Mouse (Mus musculus) embryonic fibroblast, embryonic 13.5 days (primary cell): ENCODE results near the gene Gria1. TPM values are rescaled to one million over a fixed set of nuclear protein-coding genes. Genes with fewer than 3 reads are reported as not detected.

Experiments
- H3K27ac ChIP-seq: 2 replicates; pipeline ENCODE4 v1.5.1; 2012; ENCODE audit warnings: low read length, control low read depth, inconsistent platforms; ENCODE audit not compliant: insufficient read depth
- H3K4me1 ChIP-seq: 2 replicates; pipeline ENCODE4 v1.6.1; 2011; ENCODE audit warnings: low read length; ENCODE audit not compliant: control insufficient read depth, insufficient read depth
- H3K4me3 ChIP-seq: 2 replicates; pipeline ENCODE4 v1.5.1; 2011; ENCODE audit warnings: mild to moderate bottlenecking, control low read depth, low read length; ENCODE audit not compliant: insufficient read depth
- CTCF ChIP-seq: IDR thresholded peaks from 2 replicates; pipeline ENCODE4 v1.5.1; 2011; ENCODE audit warnings: mild to moderate bottlenecking, control low read depth, low read length, moderate library complexity, borderline replicate concordance; ENCODE audit not compliant: insufficient read depth
- POLR2A ChIP-seq: IDR thresholded peaks from 2 replicates; pipeline ENCODE4 v1.6.1; 2011; ENCODE audit warnings: low read depth, mild to moderate bottlenecking, control low read depth, low read length, moderate library complexity
- polyA plus RNA-seq: library from polyadenylated mRNA; stranded (reverse); fragments of >200 nt; gene quantifications from 2 replicates; pipeline ENCODE4 v1.2.4, GENCODE M21; 2011; ENCODE audit warnings: low read depth; ENCODE audit not compliant: missing spikeins, insufficient read length

Gria1 gene
- polyA plus RNA-seq, 1 experiment: 6.1 TPM

GRCm38 (mm10) chr11:57051666-57052562 is 40.7 kb downstream of the Gria1 start:
- Histone ChIP-seq H3K4me1 (peaks cover 2% of the 10 kb centered on the region; the same call in 1 of the 2 replicates), H3K4me3 (no peak overlapping the region), H3K27ac (0 out of 2 replicates have a peak overlapping the region, but pooled peaks have one; percentile 37)
- no peak for TF ChIP-seq POLR2A
- no peak for TF ChIP-seq CTCF

GRCm38 (mm10) chr11:57062441-57062840 is 51.3 kb downstream of the Gria1 start:
- no peak overlapping the region for H3K4me3 ChIP-seq
- no peak for TF ChIP-seq CTCF
- TF ChIP-seq POLR2A: no peak
- H3K27ac ChIP-seq: no peak overlapping the region
- H3K4me1 ChIP-seq: no peaks in the 10 kb centered on the region

GRCm38 (mm10) chr11:57070196-57070901 is 59.2 kb downstream of the Gria1 start:
- no peak overlapping the region for H3K4me3 ChIP-seq
- TF ChIP-seq CTCF (no peak), POLR2A (no peak)
- H3K4me1 ChIP-seq: no peaks in the 10 kb centered on the region
- no peak overlapping the region for H3K27ac ChIP-seq

GRCm38 (mm10) chr11:57072171-57072570 is 61.0 kb downstream of the Gria1 start:
- TF ChIP-seq CTCF (no peak), POLR2A (no peak)

GRCm38 (mm10) chr11:57079423-57079822 is 68.2 kb downstream of the Gria1 start:
- no peak overlapping the region for H3K27ac ChIP-seq
- no peaks in the 10 kb centered on the region for H3K4me1 ChIP-seq
- no peak for TF ChIP-seq POLR2A
- no peak for TF ChIP-seq CTCF
- H3K4me3 ChIP-seq: no peak overlapping the region

More at GRCm38 (mm10) chr11:57072171-57072570, 61.0 kb downstream of the Gria1 start:
- Histone ChIP-seq H3K4me3 (no peak overlapping the region), H3K4me1 (no peaks in the 10 kb centered on the region), H3K27ac (no peak overlapping the region)

GRCm38 (mm10) chr11:57089527-57089926 is 78.3 kb downstream of the Gria1 start:
- Histone ChIP-seq H3K27ac (no peak overlapping the region), H3K4me3 (no peak overlapping the region), H3K4me1 (peaks cover 10% of the 10 kb centered on the region)
- no peak for TF ChIP-seq POLR2A
- TF ChIP-seq CTCF: no peak

GRCm38 (mm10) chr11:57090705-57091104 is 79.5 kb downstream of the Gria1 start:
- no peak overlapping the region for H3K27ac ChIP-seq
- peaks cover 10% of the 10 kb centered on the region for H3K4me1 ChIP-seq
- no peak for TF ChIP-seq POLR2A
- TF ChIP-seq CTCF: no peak
- no peak overlapping the region for H3K4me3 ChIP-seq

- H3K4me1 ChIP-seq: peaks cover 10% of the 10 kb centered on the region
- H3K4me3 ChIP-seq: no peak overlapping the region
- TF ChIP-seq CTCF (no peak), POLR2A (no peak)
- peak overlapping the region; percentile 34 for H3K27ac ChIP-seq
Measured at GRCm38 (mm10) chr11:57091276-57091914, 80.2 kb downstream of the Gria1 start.

- TF ChIP-seq CTCF (no peak), POLR2A (no peak)
- Histone ChIP-seq H3K27ac (no peak overlapping the region), H3K4me1 (no peaks in the 10 kb centered on the region), H3K4me3 (no peak overlapping the region)
Measured at GRCm38 (mm10) chr11:57100491-57100890, 89.3 kb downstream of the Gria1 start.

- no peak for TF ChIP-seq POLR2A
- no peak for TF ChIP-seq CTCF
- no peak overlapping the region for H3K4me3 ChIP-seq
- no peaks in the 10 kb centered on the region for H3K4me1 ChIP-seq
- H3K27ac ChIP-seq: no peak overlapping the region
Measured at GRCm38 (mm10) chr11:57103751-57104254, 92.6 kb downstream of the Gria1 start.
